Mouse (Mus musculus): Measurements from ENCODE around the gene Osbpl8. TPM values are rescaled to one million over a fixed set of nuclear protein-coding genes. Genes with fewer than 3 reads are reported as not detected.

The Osbpl8 gene
- polyA plus RNA-seq, 1 experiment from 2014 or later: 15.2 TPM

GRCm38 (mm10) chr10:111139170-111139569 lies 25.4 kb upstream of the Osbpl8 start:
- ATAC-seq: no peak
- Histone ChIP-seq H3K4me2 (ENCODE audit: low read length) (no peak overlapping the region), H3K4me1 (ENCODE audit: control insufficient read depth, insufficient read depth, low read length) (no peaks in the 10 kb centered on the region), H3K36me3 (ENCODE audit: control insufficient read depth, insufficient read depth, low read length) (no peaks in the 10 kb centered on the region), H3K27ac (ENCODE audit: low read length) (no peak overlapping the region), H3K4me3 (ENCODE audit: low read depth, low read length) (no peak overlapping the region), H3K27me3 (ENCODE audit: control insufficient read depth, insufficient read depth, low read depth, low read length) (no peaks in the 10 kb centered on the region), H3K9me3 (replicated peaks; ENCODE audit: control insufficient read depth, low read length, poor library complexity, severe bottlenecking) (no peaks in the 10 kb centered on the region), H3K9ac (ENCODE audit: low read depth, low read length) (no peak overlapping the region)
- 88% methylated on average over 1 of the region's 1 CpGs for WGBS

DNA sequence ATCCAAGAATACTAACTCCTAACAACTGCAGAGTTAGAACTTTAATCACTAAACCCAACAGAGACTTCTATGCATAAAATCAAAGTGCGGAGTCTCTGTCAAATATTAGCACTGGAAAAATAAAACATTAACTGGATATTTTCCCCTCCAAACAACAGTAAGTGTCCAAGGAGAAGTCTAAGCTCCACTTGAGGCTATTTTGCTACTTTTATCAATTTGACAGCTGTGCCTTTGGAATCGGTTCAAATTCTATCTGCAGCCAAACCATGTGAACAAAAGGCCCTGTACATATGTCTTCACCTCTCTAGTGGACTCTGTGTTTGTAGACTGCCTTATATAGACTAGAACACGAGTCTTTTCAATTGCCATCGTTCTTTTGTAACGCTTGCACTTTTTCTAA lies 24.7 kb upstream of the Osbpl8 start:
- Histone ChIP-seq H3K4me2 (ENCODE audit: low read length) (no peak overlapping the region), H3K4me1 (ENCODE audit: control insufficient read depth, insufficient read depth, low read length) (no peaks in the 10 kb centered on the region), H3K27me3 (ENCODE audit: control insufficient read depth, insufficient read depth, low read depth, low read length) (no peaks in the 10 kb centered on the region), H3K9me3 (replicated peaks; ENCODE audit: control insufficient read depth, low read length, poor library complexity, severe bottlenecking) (no peaks in the 10 kb centered on the region), H3K4me3 (ENCODE audit: low read depth, low read length) (no peak overlapping the region), H3K27ac (ENCODE audit: low read length) (no peak overlapping the region), H3K9ac (ENCODE audit: low read depth, low read length) (no peak overlapping the region), H3K36me3 (ENCODE audit: control insufficient read depth, insufficient read depth, low read length) (no peaks in the 10 kb centered on the region)
- WGBS: 75% methylated on average over 5 of the region's 5 CpGs
- no peak for ATAC-seq

DNA sequence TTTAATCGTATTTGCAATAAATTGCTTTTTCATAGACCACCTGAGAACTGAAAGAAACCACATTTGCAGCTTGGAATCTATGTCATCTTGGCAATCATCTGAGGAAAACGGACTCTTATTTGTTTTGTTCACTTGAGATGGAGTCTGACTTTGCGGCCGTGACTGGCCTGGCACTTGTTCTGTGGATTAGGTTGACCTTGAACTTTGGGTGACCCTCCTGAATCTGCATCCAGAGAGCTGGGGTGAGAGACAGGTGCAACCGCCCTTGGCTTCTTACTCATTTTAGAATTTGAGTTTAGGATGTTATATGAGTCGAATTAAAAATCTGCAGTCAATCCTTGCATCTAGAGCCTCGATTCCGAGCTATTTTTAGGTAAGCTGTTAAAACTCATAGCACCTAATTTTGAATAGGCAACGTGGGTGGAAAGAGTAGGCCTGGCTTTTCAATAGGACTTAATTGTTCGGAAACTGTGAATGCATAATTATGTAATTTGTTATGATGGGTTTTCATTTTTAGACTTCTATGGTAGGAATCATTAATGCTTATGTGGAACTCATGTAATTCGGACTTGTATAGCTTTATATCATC lies 20.1 kb upstream of the Osbpl8 start:
- H3K9me3 ChIP-seq (replicated peaks; ENCODE audit: control insufficient read depth, low read length, poor library complexity, severe bottlenecking): no peaks in the 10 kb centered on the region
- no peak overlapping the region for H3K4me3 ChIP-seq (ENCODE audit: low read depth, low read length)
- no peak overlapping the region for H3K4me2 ChIP-seq (ENCODE audit: low read length)
- no peak for ATAC-seq
- no peaks in the 10 kb centered on the region for H3K36me3 ChIP-seq (ENCODE audit: control insufficient read depth, insufficient read depth, low read length)
- H3K4me1 ChIP-seq (ENCODE audit: control insufficient read depth, insufficient read depth, low read length): no peaks in the 10 kb centered on the region
- 89% methylated on average over 11 of the region's 11 CpGs for WGBS
- no peak overlapping the region for H3K9ac ChIP-seq (ENCODE audit: low read depth, low read length)
- H3K27me3 ChIP-seq (ENCODE audit: control insufficient read depth, insufficient read depth, low read depth, low read length): no peaks in the 10 kb centered on the region
- H3K27ac ChIP-seq (ENCODE audit: low read length): no peak overlapping the region

- no peak overlapping the region for H3K4me2 ChIP-seq (ENCODE audit: low read length)
- no peak for ATAC-seq
- H3K36me3 ChIP-seq (ENCODE audit: control insufficient read depth, insufficient read depth, low read length): no peaks in the 10 kb centered on the region
- WGBS: 51% methylated on average over 5 of the region's 5 CpGs
- no peaks in the 10 kb centered on the region for H3K9me3 ChIP-seq (replicated peaks; ENCODE audit: control insufficient read depth, low read length, poor library complexity, severe bottlenecking)
- H3K27me3 ChIP-seq (ENCODE audit: control insufficient read depth, insufficient read depth, low read depth, low read length): no peaks in the 10 kb centered on the region
- no peak overlapping the region for H3K27ac ChIP-seq (ENCODE audit: low read length)
- no peaks in the 10 kb centered on the region for H3K4me1 ChIP-seq (ENCODE audit: control insufficient read depth, insufficient read depth, low read length)
- no peak overlapping the region for H3K9ac ChIP-seq (ENCODE audit: low read depth, low read length)
- no peak overlapping the region for H3K4me3 ChIP-seq (ENCODE audit: low read depth, low read length)
Measured at GRCm38 (mm10) chr10:111149761-111150160, 14.8 kb upstream of the Osbpl8 start.

DNA sequence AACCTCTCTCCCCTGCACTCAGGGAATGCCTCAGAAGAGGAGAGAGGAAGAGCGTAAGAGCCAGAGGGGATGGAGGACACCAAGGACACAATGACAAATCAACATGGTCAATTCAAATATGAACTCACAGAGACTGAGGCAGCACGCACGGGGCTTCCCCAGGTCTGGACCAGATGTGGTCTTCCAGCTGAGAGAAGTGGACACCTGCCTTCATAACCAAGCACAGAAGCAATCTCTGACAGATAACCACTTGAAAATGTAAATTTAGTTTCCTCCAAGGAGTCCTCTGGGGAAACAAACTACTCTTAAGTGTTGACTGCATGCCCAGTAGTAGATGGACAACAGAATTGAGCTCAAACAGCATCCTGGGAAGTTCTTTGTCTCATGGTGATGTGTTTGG lies 9.5 kb upstream of the Osbpl8 start:
- Histone ChIP-seq H3K36me3 (ENCODE audit: control insufficient read depth, insufficient read depth, low read length) (no peaks in the 10 kb centered on the region), H3K4me3 (ENCODE audit: low read depth, low read length) (no peak overlapping the region), H3K9me3 (replicated peaks; ENCODE audit: control insufficient read depth, low read length, poor library complexity, severe bottlenecking) (no peaks in the 10 kb centered on the region), H3K27me3 (ENCODE audit: control insufficient read depth, insufficient read depth, low read depth, low read length) (no peaks in the 10 kb centered on the region), H3K4me1 (ENCODE audit: control insufficient read depth, insufficient read depth, low read length) (no peaks in the 10 kb centered on the region), H3K9ac (ENCODE audit: low read depth, low read length) (no peak overlapping the region), H3K27ac (ENCODE audit: low read length) (no peak overlapping the region), H3K4me2 (ENCODE audit: low read length) (no peak overlapping the region)
- 98% methylated on average over 3 of the region's 3 CpGs for WGBS
- no peak for ATAC-seq

GRCm38 (mm10) chr10:111155571-111155970 lies 9.0 kb upstream of the Osbpl8 start:
- H3K9ac ChIP-seq (ENCODE audit: low read depth, low read length): no peak overlapping the region
- no peak overlapping the region for H3K4me2 ChIP-seq (ENCODE audit: low read length)
- ATAC-seq: no peak
- H3K4me3 ChIP-seq (ENCODE audit: low read depth, low read length): no peak overlapping the region
- H3K27ac ChIP-seq (ENCODE audit: low read length): no peak overlapping the region
- no peaks in the 10 kb centered on the region for H3K4me1 ChIP-seq (ENCODE audit: control insufficient read depth, insufficient read depth, low read length)
- 84% methylated on average over 7 of the region's 7 CpGs for WGBS
- no peaks in the 10 kb centered on the region for H3K36me3 ChIP-seq (ENCODE audit: control insufficient read depth, insufficient read depth, low read length)
- no peaks in the 10 kb centered on the region for H3K9me3 ChIP-seq (replicated peaks; ENCODE audit: control insufficient read depth, low read length, poor library complexity, severe bottlenecking)
- no peaks in the 10 kb centered on the region for H3K27me3 ChIP-seq (ENCODE audit: control insufficient read depth, insufficient read depth, low read depth, low read length)

DNA sequence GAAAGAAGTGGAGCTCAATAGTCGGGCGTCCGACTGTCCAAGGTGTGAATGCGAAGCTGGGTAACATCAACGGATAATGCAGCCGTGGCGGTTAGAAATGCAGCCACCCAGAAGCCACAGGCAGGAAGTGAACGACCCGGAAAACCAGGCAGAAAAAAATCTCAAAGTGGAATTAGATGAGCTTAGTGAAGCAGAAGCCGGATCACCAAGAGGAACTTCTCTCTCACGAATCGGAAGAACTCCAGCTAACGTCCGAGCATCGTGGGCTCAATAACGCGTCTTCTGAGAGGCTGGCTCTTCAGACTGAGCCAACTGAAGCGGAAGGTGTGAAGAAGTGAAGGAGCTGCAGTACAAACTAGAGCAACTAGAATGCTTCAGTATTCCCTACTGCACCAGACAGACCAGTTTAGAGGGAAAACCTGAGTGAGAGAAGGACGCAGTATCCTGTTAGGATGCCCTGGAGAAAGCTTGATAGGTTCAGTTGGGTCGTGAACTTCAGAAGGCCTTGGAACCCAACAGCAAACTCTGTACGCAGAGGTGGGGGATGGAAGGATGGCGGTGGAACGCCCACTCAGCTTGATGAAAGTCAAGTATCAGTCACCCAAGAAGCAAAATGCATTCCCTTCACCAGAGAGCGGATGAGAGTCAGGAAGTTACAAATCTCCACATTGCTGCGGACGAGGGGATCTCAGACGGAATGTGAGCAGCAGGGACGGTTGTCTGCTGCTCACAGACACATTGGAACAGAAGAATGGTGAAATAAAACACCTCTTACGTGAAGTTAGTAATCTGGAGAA lies 8.0 kb upstream of the Osbpl8 start:
- Histone ChIP-seq H3K36me3 (ENCODE audit: control insufficient read depth, insufficient read depth, low read length) (no peaks in the 10 kb centered on the region), H3K9ac (ENCODE audit: low read depth, low read length) (no peak overlapping the region), H3K4me3 (ENCODE audit: low read depth, low read length) (no peak overlapping the region), H3K9me3 (replicated peaks; ENCODE audit: control insufficient read depth, low read length, poor library complexity, severe bottlenecking) (no peaks in the 10 kb centered on the region), H3K27me3 (ENCODE audit: control insufficient read depth, insufficient read depth, low read depth, low read length) (no peaks in the 10 kb centered on the region), H3K4me2 (ENCODE audit: low read length) (no peak overlapping the region), H3K4me1 (ENCODE audit: control insufficient read depth, insufficient read depth, low read length) (no peaks in the 10 kb centered on the region), H3K27ac (ENCODE audit: low read length) (no peak overlapping the region)
- no peak for ATAC-seq
- WGBS: 90% methylated on average over 29 of the region's 29 CpGs

GRCm38 (mm10) chr10:111157241-111157659 lies 7.3 kb upstream of the Osbpl8 start:
- Histone ChIP-seq H3K9ac (ENCODE audit: low read depth, low read length) (no peak overlapping the region), H3K4me1 (ENCODE audit: control insufficient read depth, insufficient read depth, low read length) (no peaks in the 10 kb centered on the region), H3K4me3 (ENCODE audit: low read depth, low read length) (no peak overlapping the region), H3K27me3 (ENCODE audit: control insufficient read depth, insufficient read depth, low read depth, low read length) (no peaks in the 10 kb centered on the region), H3K4me2 (ENCODE audit: low read length) (no peak overlapping the region), H3K27ac (ENCODE audit: low read length) (no peak overlapping the region), H3K9me3 (replicated peaks; ENCODE audit: control insufficient read depth, low read length, poor library complexity, severe bottlenecking) (no peaks in the 10 kb centered on the region), H3K36me3 (ENCODE audit: control insufficient read depth, insufficient read depth, low read length) (no peaks in the 10 kb centered on the region)
- no peak for ATAC-seq
- WGBS: 89% methylated on average over 7 of the region's 7 CpGs

- H3K4me1 ChIP-seq (ENCODE audit: control insufficient read depth, insufficient read depth, low read length): peaks cover 4% of the 10 kb centered on the region; the same call in 1 of the 2 replicates
- WGBS: 74% methylated on average over 5 of the region's 5 CpGs
- no peak overlapping the region for H3K27ac ChIP-seq (ENCODE audit: low read length)
- H3K4me2 ChIP-seq (ENCODE audit: low read length): no peak overlapping the region
- H3K9me3 ChIP-seq (replicated peaks; ENCODE audit: control insufficient read depth, low read length, poor library complexity, severe bottlenecking): no peaks in the 10 kb centered on the region
- no peaks in the 10 kb centered on the region for H3K36me3 ChIP-seq (ENCODE audit: control insufficient read depth, insufficient read depth, low read length)
- H3K4me3 ChIP-seq (ENCODE audit: low read depth, low read length): no peak overlapping the region
- no peak overlapping the region for H3K9ac ChIP-seq (ENCODE audit: low read depth, low read length)
- no peak for ATAC-seq
- no peaks in the 10 kb centered on the region for H3K27me3 ChIP-seq (ENCODE audit: control insufficient read depth, insufficient read depth, low read depth, low read length)
Measured at GRCm38 (mm10) chr10:111159789-111160522, 4.6 kb upstream of the Osbpl8 start.

All from midbrain, embryonic 16.5 days (tissue).